Mouse (Mus musculus) MEL (cell line): Measurements from ENCODE around the gene Coq10a. TPM values are rescaled to one million over a fixed set of nuclear protein-coding genes. Genes with fewer than 3 reads are reported as not detected.

Source experiments
- DNase-seq: peaks from one replicate; pipeline ENCODE4 v3.0.0; 2011; ENCODE audit warnings: low read depth, low spot score
- H3K27ac ChIP-seq: 2 replicates; pipeline ENCODE4 v1.5.1; 2012; ENCODE audit warnings: low read depth, mild to moderate bottlenecking, control low read depth, low read length, moderate library complexity; ENCODE audit not compliant: control insufficient read depth
- H3K27me3 ChIP-seq, 2 experiments: fragments of 150-350 bp in 1 of 2; sonication (generic) in 1 of 2; 2 replicates each; pipeline ENCODE4 v1.6.1; 2012; ENCODE audit warnings: low read length in 2 of 2, mild to moderate bottlenecking in 2 of 2, improper control_type of control experiment in 1 of 2, moderate library complexity in 1 of 2; ENCODE audit not compliant: insufficient read depth in 2 of 2, control insufficient read depth in 1 of 2
- H3K36me3 ChIP-seq, 2 experiments: 2 replicates each; pipeline ENCODE4 v1.6.1; 2012 to 2014; ENCODE audit warnings: low read length in 2 of 2, improper control_type of control experiment in 1 of 2, inconsistent platforms in 1 of 2, mild to moderate bottlenecking in 1 of 2; ENCODE audit not compliant: insufficient read depth in 2 of 2, control insufficient read depth in 1 of 2
- H3K4me1 ChIP-seq, 2 experiments: fragments of 150-350 bp in 1 of 2; sonication (generic) in 1 of 2; 2 replicates each; pipeline ENCODE4 v1.6.1; 2012; ENCODE audit warnings: low read length in 2 of 2, improper control_type of control experiment in 1 of 2, mild to moderate bottlenecking in 1 of 2; ENCODE audit not compliant: insufficient read depth in 2 of 2, control insufficient read depth in 1 of 2
- H3K4me3 ChIP-seq, 2 experiments: fragments of 150-350 bp in 1 of 2; sonication (generic) in 1 of 2; 2 replicates each; pipeline ENCODE4 v1.5.1; 2012; ENCODE audit warnings: low read depth in 2 of 2, low read length in 2 of 2, mild to moderate bottlenecking in 2 of 2, moderate library complexity in 2 of 2, control low read depth in 1 of 2, improper control_type of control experiment in 1 of 2; ENCODE audit not compliant: control insufficient read depth in 1 of 2, insufficient read depth in 1 of 2
- H3K79me2 ChIP-seq: 2 replicates; pipeline ENCODE4 v1.6.1; 2012; ENCODE audit warnings: mild to moderate bottlenecking, low read length, moderate library complexity; ENCODE audit not compliant: control insufficient read depth, poor library complexity, insufficient read depth
- H3K9ac ChIP-seq: 2 replicates; pipeline ENCODE4 v1.6.1; 2012; ENCODE audit warnings: low read depth, mild to moderate bottlenecking, control low read depth, low read length, moderate library complexity; ENCODE audit not compliant: control insufficient read depth, poor library complexity, severe bottlenecking
- H3K9me3 ChIP-seq: fragments of 150-350 bp; sonication (generic); replicated peaks from 2 replicates; pipeline ENCODE4 v1.6.1; 2012; ENCODE audit warnings: mild to moderate bottlenecking, low read length, improper control_type of control experiment, moderate library complexity; ENCODE audit not compliant: insufficient read depth
- BHLHE40 ChIP-seq: IDR thresholded peaks from 2 replicates; pipeline ENCODE4 v1.6.1; 2012; ENCODE audit warnings: low read depth, mild to moderate bottlenecking, inconsistent platforms, low read length, improper control_type of control experiment, borderline replicate concordance
- CHD1 ChIP-seq: IDR thresholded peaks from 2 replicates; pipeline ENCODE4 v1.6.1; 2012; ENCODE audit warnings: low read depth, mild to moderate bottlenecking, inconsistent platforms, low read length, improper control_type of control experiment
- E2F4 ChIP-seq: IDR thresholded peaks from 2 replicates; pipeline ENCODE4 v1.6.1; 2011; ENCODE audit warnings: low read depth, low read length, improper control_type of control experiment, borderline replicate concordance
- ELF1 ChIP-seq: IDR thresholded peaks from 2 replicates; pipeline ENCODE4 v1.6.1; 2014; ENCODE audit warnings: low read depth, mild to moderate bottlenecking, inconsistent platforms, low read length, improper control_type of control experiment, moderate library complexity
- EP300 ChIP-seq, 2 experiments: IDR thresholded peaks; 2 replicates each; pipeline ENCODE4 v1.6.1; 2011; ENCODE audit warnings: improper control_type of control experiment in 2 of 2, low read length in 2 of 2, low read depth in 1 of 2, mild to moderate bottlenecking in 1 of 2
- ETS1 ChIP-seq: IDR thresholded peaks from 2 replicates; pipeline ENCODE4 v1.6.1; 2012; ENCODE audit warnings: low read depth, mild to moderate bottlenecking, inconsistent platforms, low read length, improper control_type of control experiment, moderate library complexity
- GATA1 ChIP-seq: IDR thresholded peaks from 2 replicates; pipeline ENCODE4 v1.6.1; 2011; ENCODE audit warnings: low read depth, low read length, improper control_type of control experiment
- HCFC1 ChIP-seq: IDR thresholded peaks from 2 replicates; pipeline ENCODE4 v1.6.1; 2012; ENCODE audit warnings: low read depth, mild to moderate bottlenecking, inconsistent platforms, low read length, improper control_type of control experiment, moderate library complexity
- JUND ChIP-seq: IDR thresholded peaks from 2 replicates; pipeline ENCODE4 v1.6.1; 2011; ENCODE audit warnings: low read depth, mild to moderate bottlenecking, improper control_type of control experiment, low read length
- KAT2A ChIP-seq: conservative IDR thresholded peaks from 2 replicates; pipeline ENCODE4 v1.6.1; 2012; ENCODE audit warnings: low read depth, low read length, improper control_type of control experiment, inconsistent platforms
- MAZ ChIP-seq: IDR thresholded peaks from 2 replicates; pipeline ENCODE4 v1.6.1; 2012; ENCODE audit warnings: low read depth, mild to moderate bottlenecking, inconsistent platforms, low read length, improper control_type of control experiment
- MXI1 ChIP-seq: IDR thresholded peaks from 2 replicates; pipeline ENCODE4 v1.6.1; 2011; ENCODE audit warnings: mild to moderate bottlenecking, low read depth, low read length, improper control_type of control experiment
- MYB ChIP-seq: IDR thresholded peaks from 2 replicates; pipeline ENCODE4 v1.6.1; 2011; ENCODE audit warnings: mild to moderate bottlenecking, low read depth, low read length, improper control_type of control experiment
- MYC ChIP-seq: IDR thresholded peaks from 2 replicates; pipeline ENCODE4 v1.6.1; 2011; ENCODE audit warnings: low read depth, mild to moderate bottlenecking, low read length, improper control_type of control experiment, moderate library complexity
- NRF1 ChIP-seq: IDR thresholded peaks from 2 replicates; pipeline ENCODE4 v1.6.1; 2014; ENCODE audit warnings: low read depth, mild to moderate bottlenecking, inconsistent platforms, low read length, improper control_type of control experiment, moderate library complexity; ENCODE audit not compliant: poor library complexity, insufficient read depth, severe bottlenecking
- POLR2A ChIP-seq, 2 experiments: IDR thresholded peaks; 2 replicates each; pipeline ENCODE4 v1.6.1; 2011 to 2012; ENCODE audit warnings: low read length in 2 of 2, mild to moderate bottlenecking in 2 of 2, control low read depth in 1 of 2, improper control_type of control experiment in 1 of 2, low read depth in 1 of 2, moderate library complexity in 1 of 2; ENCODE audit not compliant: control insufficient read depth in 1 of 2, insufficient read depth in 1 of 2, poor library complexity in 1 of 2
- POLR2AphosphoS2 ChIP-seq: IDR thresholded peaks from 2 replicates; pipeline ENCODE4 v1.6.1; 2011; ENCODE audit warnings: low read length, improper control_type of control experiment
- RAD21 ChIP-seq: IDR thresholded peaks from 2 replicates; pipeline ENCODE4 v1.6.1; 2011; ENCODE audit warnings: mild to moderate bottlenecking, low read depth, low read length, improper control_type of control experiment
- RCOR1 ChIP-seq: IDR thresholded peaks from 2 replicates; pipeline ENCODE4 v1.6.1; 2012; ENCODE audit warnings: low read depth, mild to moderate bottlenecking, inconsistent platforms, low read length, improper control_type of control experiment
- SMC3 ChIP-seq: IDR thresholded peaks from 2 replicates; pipeline ENCODE4 v1.6.1; 2011; ENCODE audit warnings: low read depth, low read length, improper control_type of control experiment
- TAL1 ChIP-seq: IDR thresholded peaks from 2 replicates; pipeline ENCODE4 v1.6.1; 2012; ENCODE audit warnings: mild to moderate bottlenecking, inconsistent platforms, low read length, moderate library complexity, mixed read lengths
- TBP ChIP-seq: IDR thresholded peaks from 2 replicates; pipeline ENCODE4 v1.8.0; 2011; ENCODE audit warnings: low read depth, low read length, improper control_type of control experiment
- UBTF ChIP-seq: IDR thresholded peaks from 2 replicates; pipeline ENCODE4 v1.6.1; 2012; ENCODE audit warnings: low read depth, mild to moderate bottlenecking, inconsistent platforms, low read length, improper control_type of control experiment, moderate library complexity, borderline replicate concordance; ENCODE audit not compliant: insufficient read depth
- USF1 ChIP-seq: IDR thresholded peaks from 2 replicates; pipeline ENCODE4 v1.6.1; 2014; ENCODE audit warnings: low read depth, mild to moderate bottlenecking, inconsistent platforms, low read length, improper control_type of control experiment, moderate library complexity
- USF2 ChIP-seq, 2 experiments: IDR thresholded peaks; 2 replicates each; pipeline ENCODE4 v1.6.1; 2011 to 2012; ENCODE audit warnings: improper control_type of control experiment in 2 of 2, low read length in 2 of 2, borderline replicate concordance in 1 of 2, inconsistent platforms in 1 of 2, low read depth in 1 of 2, mild to moderate bottlenecking in 1 of 2; ENCODE audit not compliant: insufficient read depth in 1 of 2
- ZC3H11A ChIP-seq: IDR thresholded peaks from 2 replicates; pipeline ENCODE4 v1.6.1; 2012; ENCODE audit warnings: low read depth, mild to moderate bottlenecking, inconsistent platforms, low read length, improper control_type of control experiment
- ZMIZ1 ChIP-seq: IDR thresholded peaks from 2 replicates; pipeline ENCODE4 v1.6.1; 2012; ENCODE audit warnings: low read depth, mild to moderate bottlenecking, inconsistent platforms, low read length, improper control_type of control experiment, moderate library complexity
- polyA plus RNA-seq, 2 experiments: library from polyadenylated mRNA; stranded (reverse) in 1 of 2; unstranded in 1 of 2; fragments of >175 nt in 1 of 2; fragments of >200 nt in 1 of 2; gene quantifications; 2 replicates each; pipeline versions ENCODE4 v1.2.1 to v1.2.4; 2012; ENCODE audit warnings: low replicate concordance in 2 of 2, low read depth in 1 of 2; ENCODE audit not compliant: insufficient read length in 2 of 2, insufficient read depth in 1 of 2, missing spikeins in 1 of 2
- total RNA-seq: library from RNA; depleted of rRNA; stranded (reverse); fragments of 300-350 nt; gene quantifications from 2 replicates; pipeline ENCODE4 v1.2.3, GENCODE M21; 2012

Gene Coq10a
- total and polyA plus RNA-seq, 3 experiments: 7.7 to 14.1 TPM; not detected in 1

DNA sequence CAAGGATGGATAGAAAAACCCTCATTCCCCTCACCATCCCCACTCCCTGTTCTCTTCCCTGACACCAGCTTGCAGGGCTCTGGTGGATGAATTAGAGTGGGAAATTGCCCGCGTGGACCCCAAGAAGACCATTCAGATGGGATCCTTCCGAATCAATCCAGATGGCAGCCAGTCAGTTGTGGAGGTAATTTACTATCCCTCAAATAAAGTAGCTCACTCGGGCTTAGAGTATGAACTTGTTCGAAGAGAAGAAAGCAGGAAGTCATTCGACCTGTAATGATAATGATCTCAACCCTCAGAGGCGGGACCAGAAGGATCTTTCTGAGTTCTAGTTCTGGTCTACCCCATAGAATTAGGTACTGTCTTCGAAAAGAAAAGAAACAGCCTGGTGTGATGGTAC lies 45.3 kb downstream of the Coq10a start:
- peak overlapping the region; percentile 85 to 96 for H3K4me3 ChIP-seq
- peaks cover 2 to 9% of the 10 kb centered on the region in 2 experiments; a peak in 3 of 4 replicates for H3K4me1 ChIP-seq
- peak overlapping the region; percentile 83 for H3K27ac ChIP-seq
- H3K36me3 ChIP-seq: peaks cover 0 to 11% of the 10 kb centered on the region in 2 experiments; a peak in 2 of 4 replicates
- peak overlapping the region; percentile 98 for H3K9ac ChIP-seq
- DNase-seq: peak; percentile 70
- H3K79me2 ChIP-seq: peaks cover 14% of the 10 kb centered on the region
- H3K9me3 ChIP-seq: no peaks in the 10 kb centered on the region
- TF ChIP-seq KAT2A (no peak), MYB (no peak), E2F4 (no peak), BHLHE40 (no peak), CHD1 (no peak), RCOR1 (no peak), POLR2A (IDR thresholded peaks at IDR 0.05; ENCODE audit: control insufficient read depth in 1 of 2, insufficient read depth in 1 of 2, low read depth in 1 of 2, low read length in 2 of 2, poor library complexity in 1 of 2) (peak in 1 of 2 experiments; percentile 58; a peak in 2 of 4 replicates), TBP (peak; percentile 58), GATA1 (peak; percentile 64; the same call in 1 of the 2 replicates), ELF1 (peak; percentile 65; the same call in 1 of the 2 replicates), ZC3H11A (no peak), POLR2AphosphoS2 (no peak)
- TF ChIP-seq, all 39 proteins: peak for 4
- no peaks in the 10 kb centered on the region for H3K27me3 ChIP-seq

GRCm38 (mm10) chr10:128322141-128323108 lies 46.4 kb downstream of the Coq10a start, which contains the start of gene Cnpy2:
Gene Cnpy2, plus strand, starts transcription at chr10:128322459.
- H3K27me3 ChIP-seq: no peaks in the 10 kb centered on the region
- H3K4me3 ChIP-seq: peak within 1 kb of the TSS; percentile 85 to 96
- H3K36me3 ChIP-seq: peaks cover 0 to 11% of the 10 kb centered on the region in 2 experiments; a peak in 2 of 4 replicates
- peaks cover 14% of the 10 kb centered on the region for H3K79me2 ChIP-seq
- peaks cover 2 to 9% of the 10 kb centered on the region in 2 experiments; a peak in 3 of 4 replicates for H3K4me1 ChIP-seq
- peak; percentile 94 for DNase-seq
- H3K9me3 ChIP-seq: no peaks in the 10 kb centered on the region
- H3K27ac ChIP-seq: peak within 1 kb of the TSS; percentile 83
- peak within 1 kb of the TSS; percentile 98 for H3K9ac ChIP-seq
- no peak for TF ChIP-seq TAL1
- no peak for TF ChIP-seq EP300 (IDR thresholded peaks at IDR 0.05; ENCODE audit: low read depth in 1 of 2, low read length in 2 of 2)
- TF ChIP-seq HCFC1: peak; percentile 92
- TF ChIP-seq ETS1: no peak
- TF ChIP-seq USF1: peak; percentile 96
- TF ChIP-seq TBP: peak; percentile 64; the same call in 1 of the 2 replicates
- 0 out of 2 replicates have a peak, but pooled peaks have one; percentile 7 for TF ChIP-seq MYB
- 0 out of 2 replicates have a peak, but pooled peaks have one; percentile 35 for TF ChIP-seq ZMIZ1
- TF ChIP-seq POLR2A (IDR thresholded peaks at IDR 0.05; ENCODE audit: control insufficient read depth in 1 of 2, insufficient read depth in 1 of 2, low read depth in 1 of 2, low read length in 2 of 2, poor library complexity in 1 of 2): peak; percentile 67 to 72; a peak in 3 of 4 replicates
- peak; percentile 91 for TF ChIP-seq MYC
- 0 out of 2 replicates have a peak, but pooled peaks have one; percentile 37 for TF ChIP-seq MAZ
- TF ChIP-seq NRF1: no peak
- no peak for TF ChIP-seq UBTF
- 0 out of 2 replicates have a peak, but pooled peaks have one; percentile 85 for TF ChIP-seq CHD1
- no peak for TF ChIP-seq ELF1
- TF ChIP-seq SMC3: no peak
- no peak for TF ChIP-seq JUND
- TF ChIP-seq MXI1: peak; percentile 22; the same call in 1 of the 2 replicates
- TF ChIP-seq USF2 (IDR thresholded peaks at IDR 0.05; ENCODE audit: borderline replicate concordance in 1 of 2, insufficient read depth in 1 of 2, low read depth in 1 of 2, low read length in 2 of 2): peak; percentile 39 to 77
- no peak for TF ChIP-seq RAD21
